Mouse (Mus musculus): ENCODE measurements around the gene Sox13.
"Not testable (repeated sequence)": the region's sequence is repeated elsewhere in the genome, so short reads cannot be mapped to it uniquely, and the experiment has no call there.

Sox13 gene

GRCm38 (mm10) chr1:133366951-133367605 lies 57.1 kb downstream of the Sox13 start:
- DNase-seq (ENCODE audit: low spot score), result no peak

GRCm38 (mm10) chr1:133364890-133365289 lies 59.3 kb downstream of the Sox13 start:
- DNase-seq (ENCODE audit: low spot score), result no peak

GRCm38 (mm10) chr1:133364022-133364630 lies 60.1 kb downstream of the Sox13 start:
- DNase-seq (ENCODE audit: low spot score), result no peak

DNA sequence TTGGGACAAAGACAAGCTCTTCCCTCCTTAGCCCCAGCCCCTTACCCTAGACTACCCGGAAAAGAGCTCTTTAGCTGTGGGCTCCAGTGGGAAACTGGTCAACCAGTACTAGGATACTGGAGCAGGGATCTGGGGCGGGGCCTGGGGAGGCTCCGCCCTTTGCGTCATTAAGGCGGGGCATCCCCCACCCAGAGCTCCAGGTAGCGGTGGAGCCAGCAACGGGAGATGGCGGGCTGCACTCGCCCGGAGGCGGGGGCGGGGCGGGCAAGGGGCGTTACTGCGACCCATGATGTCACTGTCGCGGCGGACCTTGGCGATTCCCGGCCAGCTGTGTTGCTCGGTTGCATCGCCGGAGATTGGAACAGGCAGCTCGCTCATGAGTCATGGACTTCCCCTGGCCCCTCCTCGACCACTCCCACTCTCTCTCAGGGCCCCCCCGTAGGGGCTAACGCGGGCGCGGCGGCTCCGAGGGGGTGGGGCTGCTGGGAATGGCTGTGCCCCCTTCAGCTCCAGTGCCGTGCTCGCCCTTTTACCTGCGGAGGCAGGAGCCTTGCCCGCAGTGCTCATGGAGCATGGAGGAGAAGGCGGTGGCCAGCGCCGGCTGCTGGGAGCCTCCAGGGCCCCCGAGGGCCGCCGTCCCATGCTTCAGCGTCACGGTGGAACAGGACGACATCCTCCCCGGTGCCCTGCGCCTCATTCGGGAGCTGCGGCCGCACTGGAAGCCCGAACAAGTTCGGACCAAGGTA lies 60.7 kb downstream of the Sox13 start, which contains the start of gene Etnk2:
TSS of gene Etnk2 (plus strand) at position 297 of the 746 bp plus-strand sequence.
- peak; percentile 37 for DNase-seq (ENCODE audit: low spot score)

- DNase-seq (ENCODE audit: low spot score), result no peak
These were observed 62.1 kb downstream of the Sox13 start for GRCm38 (mm10) chr1:133362103-133362502.

DNA sequence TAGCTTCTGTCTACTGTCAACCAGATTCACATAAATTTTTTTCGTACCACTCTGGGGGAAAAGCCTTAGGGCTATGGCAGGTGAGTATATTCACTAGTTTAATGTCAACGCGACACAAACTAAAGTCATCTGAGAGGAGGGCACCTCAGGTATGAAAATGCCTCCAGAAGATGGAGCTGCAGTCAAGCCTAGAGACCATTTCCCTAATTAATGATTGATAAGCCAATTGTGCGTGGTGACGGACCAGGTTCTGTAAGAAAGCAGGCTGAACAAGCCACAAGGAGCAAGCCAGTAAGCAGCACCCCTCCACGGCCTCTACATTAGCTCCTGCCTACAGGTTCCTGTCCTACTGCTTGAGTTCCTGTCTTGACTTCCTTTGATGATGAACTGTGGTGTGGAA lies 63.2 kb downstream of the Sox13 start:
- DNase-seq (ENCODE audit: low spot score), result no peak

GRCm38 (mm10) chr1:133356330-133356729 lies 67.8 kb downstream of the Sox13 start:
- DNase-seq (ENCODE audit: low spot score), result no peak

DNA sequence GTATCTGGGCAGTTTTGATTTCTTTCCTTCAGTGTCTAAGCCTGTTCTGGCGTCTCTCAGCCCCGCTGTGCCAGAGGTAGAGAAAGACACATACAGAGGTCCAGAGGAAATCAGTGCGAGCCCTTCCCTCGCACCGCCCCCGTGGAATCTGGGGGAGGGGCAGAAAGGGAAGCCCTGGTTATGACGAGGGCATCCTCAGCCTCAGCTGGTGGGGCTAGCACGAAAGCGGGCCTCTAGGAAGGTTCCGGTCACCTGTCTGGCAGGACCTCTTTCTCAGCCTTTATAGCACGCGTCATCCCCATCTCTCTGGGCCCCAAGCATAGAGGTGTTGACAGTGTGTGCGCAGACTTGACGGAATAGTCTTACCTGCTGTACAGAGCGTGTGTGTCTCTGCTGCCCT lies 68.3 kb downstream of the Sox13 start:
- DNase-seq (ENCODE audit: low spot score), result no peak

DNA sequence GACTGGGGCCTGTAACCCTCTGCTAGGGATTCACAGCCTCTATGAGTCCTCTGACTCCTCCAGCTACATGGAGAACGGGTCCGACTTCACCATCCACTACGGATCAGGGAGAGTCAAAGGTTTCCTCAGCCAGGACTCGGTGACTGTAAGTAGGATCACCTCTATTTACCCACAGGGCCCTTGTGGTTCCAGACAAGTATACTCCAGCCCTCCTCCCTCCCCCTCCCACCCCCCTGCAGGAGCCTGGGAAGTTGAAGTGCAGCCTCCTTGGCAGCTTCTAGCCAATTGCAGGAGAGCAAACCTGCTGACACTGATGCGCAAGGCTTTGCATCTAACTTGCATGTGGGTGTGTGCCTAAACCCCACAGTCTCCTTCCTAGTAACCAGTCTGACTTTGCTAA lies 68.7 kb downstream of the Sox13 start:
- DNase-seq (ENCODE audit: low spot score), result no peak

- peak; percentile 37 for DNase-seq (ENCODE audit: low spot score)
These were observed 70.8 kb downstream of the Sox13 start for GRCm38 (mm10) chr1:133353371-133353809.

GRCm38 (mm10) chr1:133351762-133352161 lies 72.4 kb downstream of the Sox13 start:
- no peak for DNase-seq (ENCODE audit: low spot score)

- DNase-seq (ENCODE audit: low spot score), result no peak
These were observed 74.0 kb downstream of the Sox13 start, which contains the start of gene Ren1 for GRCm38 (mm10) chr1:133350210-133350609. Ren1 (plus strand) TSS chr1:133350510.

DNA sequence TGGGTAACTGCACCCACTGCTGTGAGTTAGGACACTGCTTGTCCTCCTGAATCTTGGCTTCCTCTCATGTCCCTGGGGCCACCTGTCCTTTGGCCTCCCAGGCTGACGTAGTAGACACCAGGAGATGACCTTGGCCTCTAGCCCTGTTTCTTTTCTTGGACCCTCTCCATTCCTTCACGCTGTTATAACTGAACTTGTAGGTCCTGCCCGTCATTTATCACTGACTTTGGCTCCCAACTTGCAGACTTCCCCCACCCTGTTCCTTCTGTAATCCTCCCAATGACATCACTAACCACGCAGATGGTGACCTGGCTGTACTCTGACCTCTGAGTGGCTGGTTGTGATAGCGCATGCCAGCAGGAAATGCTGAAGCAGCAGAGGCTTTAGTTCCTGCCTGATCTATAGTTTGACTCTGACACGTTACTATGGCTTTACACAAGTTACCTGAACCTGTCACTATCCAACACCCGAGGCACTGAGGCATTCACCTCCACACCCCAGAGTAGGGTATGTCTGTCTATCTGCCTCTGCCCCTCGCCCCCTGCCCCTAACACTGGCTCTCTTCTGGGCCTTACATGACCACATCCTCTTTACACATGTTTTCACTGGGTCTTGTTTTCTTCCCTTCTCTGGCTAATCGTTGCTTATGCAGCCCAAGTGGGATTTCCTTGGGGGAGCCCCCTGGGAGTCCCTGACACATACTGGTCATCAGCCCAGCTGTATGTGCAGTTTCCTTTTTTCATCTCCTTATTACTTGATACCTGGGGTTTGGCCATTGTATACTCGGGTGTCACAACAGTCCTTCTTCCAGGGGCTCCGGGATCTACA lies 76.3 kb downstream of the Sox13 start:
- no peak for DNase-seq (ENCODE audit: low spot score)

DNA sequence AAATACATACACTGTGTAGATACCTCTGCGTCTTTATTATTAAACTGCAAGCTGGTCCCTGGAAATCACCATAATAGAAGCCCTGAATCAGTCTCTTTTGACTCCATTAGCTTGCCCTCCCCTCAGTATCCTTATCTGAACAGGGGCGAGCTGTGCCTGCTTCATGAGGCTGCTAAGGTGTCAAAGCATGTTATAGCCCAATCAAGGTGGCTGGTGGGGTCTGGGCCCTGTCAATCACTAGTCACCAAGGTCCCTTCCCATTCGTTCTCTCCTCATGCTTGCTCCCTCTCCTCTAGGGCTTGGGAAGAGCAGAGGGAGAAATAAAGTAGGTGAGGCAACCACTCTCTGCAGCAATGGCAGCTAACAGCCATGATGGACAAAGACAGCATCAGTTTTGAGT lies 77.0 kb downstream of the Sox13 start:
- DNase-seq (ENCODE audit: low spot score), result no peak

- DNase-seq (ENCODE audit: low spot score), result no peak
These were observed 77.6 kb downstream of the Sox13 start for GRCm38 (mm10) chr1:133346531-133346930.

DNA sequence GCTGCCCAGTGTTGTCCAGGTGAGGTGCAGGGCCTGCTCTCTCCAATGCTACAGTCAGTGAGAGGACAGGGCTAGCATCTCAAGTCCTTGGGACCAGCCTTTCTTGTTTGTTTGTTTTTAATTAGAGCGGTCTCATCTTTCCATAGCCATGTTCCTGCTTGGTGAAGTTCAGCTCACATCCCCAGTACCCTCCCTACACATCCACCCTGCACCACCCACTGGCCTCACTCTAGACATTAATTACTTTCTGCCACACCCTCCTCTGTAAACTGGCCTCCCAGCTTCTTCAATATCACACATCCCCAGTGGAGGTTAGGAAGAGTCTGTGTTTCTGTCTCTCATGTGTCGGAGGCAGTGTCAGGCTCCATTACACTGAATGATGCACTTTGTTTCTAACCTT lies 79.8 kb downstream of the Sox13 start:
- no peak for DNase-seq (ENCODE audit: low spot score)

DNA sequence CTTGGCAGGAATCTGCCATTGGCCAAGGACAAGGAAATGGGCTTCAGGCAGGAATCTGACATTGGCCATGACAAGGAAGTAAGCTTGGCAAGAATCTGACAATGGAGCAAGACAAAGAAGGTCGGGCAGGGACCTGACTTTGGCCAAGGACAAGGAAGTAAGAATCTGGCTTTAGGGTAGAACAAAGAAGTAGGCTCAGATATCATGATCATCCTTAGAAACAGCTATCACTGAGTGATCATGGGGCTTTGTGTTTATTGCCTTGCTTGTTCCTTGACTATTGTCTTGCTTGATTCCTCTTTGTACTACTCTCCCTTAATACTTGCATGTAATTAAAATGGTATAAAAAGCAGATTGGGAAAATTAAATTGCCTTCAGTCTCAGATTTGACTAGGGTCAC lies 83.8 kb downstream of the Sox13 start:
- not testable (repeated sequence) for DNase-seq (ENCODE audit: low spot score)

GRCm38 (mm10) chr1:133333937-133334336 lies 90.2 kb downstream of the Sox13 start:
- no peak for DNase-seq (ENCODE audit: low spot score)

- DNase-seq (ENCODE audit: low spot score), result no peak
These were observed 91.3 kb downstream of the Sox13 start for GRCm38 (mm10) chr1:133332656-133333430.

Data from T-cell, adult 2 months (primary cell).